ENCODE assay signal across 8 mouse cellular contexts in the genomic region with DNA sequence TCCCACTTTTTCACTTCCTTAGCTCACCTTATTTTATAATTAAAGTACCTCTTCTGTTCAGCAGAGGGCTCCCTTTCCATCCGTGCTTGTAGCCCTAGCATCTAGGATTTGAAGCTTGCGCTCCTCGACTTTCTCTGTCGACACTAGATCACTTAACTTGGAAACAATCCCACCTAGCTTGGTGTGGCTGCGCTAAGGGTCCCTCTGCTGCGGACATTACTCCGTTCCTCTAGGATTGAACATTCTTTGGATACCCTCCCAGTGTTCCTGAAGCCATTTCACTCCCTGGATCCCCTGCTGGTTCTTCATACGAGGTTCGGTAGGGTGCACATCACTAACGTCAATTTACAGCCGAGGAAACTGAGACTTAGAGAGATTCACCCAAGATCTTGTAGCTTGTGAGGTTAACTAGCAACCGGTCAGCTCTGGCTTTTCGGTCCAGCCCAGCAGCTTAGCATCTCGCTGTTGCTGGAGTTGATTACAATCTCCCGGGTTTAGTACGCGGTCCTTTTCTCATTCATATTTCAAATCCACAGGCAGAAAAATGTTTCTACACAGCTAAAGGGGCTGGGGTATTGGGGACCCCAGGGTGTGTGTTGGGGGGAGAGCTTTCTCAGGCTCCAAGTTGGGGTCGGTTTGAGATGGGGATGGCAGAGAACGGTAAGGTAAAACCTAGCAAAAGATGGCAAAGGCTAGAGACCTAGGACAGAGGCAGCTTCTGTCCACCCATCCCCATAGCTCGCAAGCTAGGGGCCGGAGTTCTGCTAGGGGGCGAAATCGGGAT. TPM values are rescaled to one million over a fixed set of nuclear protein-coding genes. Genes with fewer than 3 reads are reported as not detected.
A peak's percentile ranks its signal among the peaks of the same experiment; 100 is the strongest.
DNase-seq lines count a peak whose midpoint lies in the region; ATAC-seq lines count a peak whose summit lies in the region.

No protein-coding gene starts in this region.

- 0 out of 2 replicates have a peak, but pooled peaks have one; percentile 35 for ATAC-seq in heart, embryonic 11.5 days (replicated peaks; ENCODE audit: insufficient number of reproducible peaks, low FRiP score, low TSS enrichment)
- ATAC-seq in kidney, embryonic 14.5 days (ENCODE audit: low FRiP score, low TSS enrichment) = 0 out of 2 replicates have a peak, but pooled peaks have one; percentile 12
- no peak; the same call in 1 of the 2 replicates for ATAC-seq in liver, embryonic 11.5 days (replicated peaks; ENCODE audit: low FRiP score)
- peak; percentile 45; the same call in 1 of the 2 replicates for ATAC-seq in neural tube, embryonic 13.5 days (ENCODE audit: low read depth)

- H3K9me3 ChIP-seq in heart, embryonic 11.5 days (replicated peaks; ENCODE audit: control insufficient read depth, low read length) = no peaks in the 10 kb centered on the region
- no peaks in the 10 kb centered on the region for H3K9me3 ChIP-seq in kidney, embryonic 14.5 days (ENCODE audit: control insufficient read depth, low read length)
- H3K9me3 ChIP-seq in liver, embryonic 11.5 days (ENCODE audit: control insufficient read depth, low read length) = no peaks in the 10 kb centered on the region
- no peaks in the 10 kb centered on the region for H3K9me3 ChIP-seq in neural tube, embryonic 13.5 days

- peak; percentile 30 for DNase-seq in gastrocnemius, adult 18-20 months (ENCODE audit: low spot score)
- DNase-seq in gastrocnemius, adult 8-10 months (ENCODE audit: low spot score in 2 of 2) = no peak
- peak; percentile 85 for DNase-seq in embryo, embryonic 10 days (ENCODE audit: low spot score)
- peak; percentile 39 for DNase-seq in liver, embryonic 11.5 days (ENCODE audit: low spot score)
- no peak for DNase-seq in thymus, postnatal 4 days

- H3K4me2 ChIP-seq in heart, embryonic 11.5 days = peak overlapping the region; percentile 99
- peak overlapping the region; percentile 94 for H3K4me2 ChIP-seq in kidney, embryonic 14.5 days (replicated peaks; ENCODE audit: low read depth, low read length)
- peak overlapping the region; percentile 69 for H3K4me2 ChIP-seq in liver, embryonic 11.5 days
- peak overlapping the region; percentile 89 for H3K4me2 ChIP-seq in neural tube, embryonic 13.5 days

- peak overlapping the region; percentile 58; the same call in 1 of the 2 replicates for H3K9ac ChIP-seq in heart, embryonic 11.5 days (ENCODE audit: low read depth, low read length)
- H3K9ac ChIP-seq in kidney, embryonic 14.5 days (ENCODE audit: low read depth, low read length) = 0 out of 2 replicates have a peak overlapping the region, but pooled peaks have one; percentile 28
- no peak overlapping the region for H3K9ac ChIP-seq in liver, embryonic 11.5 days (ENCODE audit: low read depth, low read length)
- peak overlapping the region; percentile 87 for H3K9ac ChIP-seq in neural tube, embryonic 13.5 days

- WGBS in heart, embryonic 11.5 days (ENCODE audit: insufficient replicate concordance) = under 1% methylated on average over 23 of the region's 23 CpGs
- WGBS in kidney, embryonic 14.5 days = 1% methylated on average over 23 of the region's 23 CpGs
- WGBS in liver, embryonic 11.5 days = 2% methylated on average over 23 of the region's 23 CpGs
- WGBS in neural tube, embryonic 13.5 days = under 1% methylated on average over 23 of the region's 23 CpGs

- H3K36me3 ChIP-seq in heart, embryonic 11.5 days (ENCODE audit: control insufficient read depth, insufficient read depth, low read length) = no peaks in the 10 kb centered on the region
- H3K36me3 ChIP-seq in kidney, embryonic 14.5 days (ENCODE audit: control insufficient read depth, insufficient read depth, low read length) = no peaks in the 10 kb centered on the region
- no peaks in the 10 kb centered on the region for H3K36me3 ChIP-seq in liver, embryonic 11.5 days (ENCODE audit: control insufficient read depth, insufficient read depth, low read length)
- no peaks in the 10 kb centered on the region for H3K36me3 ChIP-seq in neural tube, embryonic 13.5 days

- H3K27me3 ChIP-seq in heart, embryonic 11.5 days (ENCODE audit: control insufficient read depth, insufficient read depth, low read length) = peaks cover 72% of the 10 kb centered on the region
- peaks cover 32% of the 10 kb centered on the region for H3K27me3 ChIP-seq in kidney, embryonic 14.5 days (ENCODE audit: control insufficient read depth, insufficient read depth, low read length)
- H3K27me3 ChIP-seq in liver, embryonic 11.5 days (replicated peaks; ENCODE audit: control insufficient read depth, insufficient read depth, low read length) = peaks cover 80% of the 10 kb centered on the region
- H3K27me3 ChIP-seq in neural tube, embryonic 13.5 days = peaks cover 20% of the 10 kb centered on the region

- H3K4me3 ChIP-seq in heart, embryonic 11.5 days (ENCODE audit: low read depth, low read length) = peak overlapping the region; percentile 62
- peak overlapping the region; percentile 62 for H3K4me3 ChIP-seq in kidney, embryonic 14.5 days (ENCODE audit: low read length)
- peak overlapping the region; percentile 47 for H3K4me3 ChIP-seq in liver, embryonic 11.5 days (ENCODE audit: low read depth, low read length)
- peak overlapping the region; percentile 65 for H3K4me3 ChIP-seq in neural tube, embryonic 13.5 days

- peaks cover 13% of the 10 kb centered on the region for H3K4me1 ChIP-seq in heart, embryonic 11.5 days (ENCODE audit: control insufficient read depth, insufficient read depth, low read length)
- H3K4me1 ChIP-seq in kidney, embryonic 14.5 days (ENCODE audit: control insufficient read depth, insufficient read depth, low read length) = peaks cover 7% of the 10 kb centered on the region; the same call in 1 of the 2 replicates
- no peaks in the 10 kb centered on the region for H3K4me1 ChIP-seq in liver, embryonic 11.5 days (replicated peaks; ENCODE audit: control insufficient read depth, insufficient read depth, low read length)
- peaks cover 45% of the 10 kb centered on the region for H3K4me1 ChIP-seq in neural tube, embryonic 13.5 days (replicated peaks)

- no peak overlapping the region for H3K27ac ChIP-seq in heart, embryonic 11.5 days (ENCODE audit: low read depth, low read length)
- no peak overlapping the region for H3K27ac ChIP-seq in kidney, embryonic 14.5 days (ENCODE audit: low read depth, low read length)
- no peak overlapping the region for H3K27ac ChIP-seq in liver, embryonic 11.5 days (ENCODE audit: low read depth, low read length)
- H3K27ac ChIP-seq in neural tube, embryonic 13.5 days (replicated peaks) = peak overlapping the region; percentile 85

RNA-seq across cellular contexts. Expression of gene Sema5b, which starts 0.4 kb away (rescaled TPM):
- under 1 TPM; 0.23 to 0.24 TPM for total RNA-seq in gastrocnemius, adult 18-20 months (2021)
- under 1 TPM in 3 of 4 experiments, not detected in 1; 0.05 to 0.13 (median 0.07) TPM for total RNA-seq in gastrocnemius, adult 8-10 months (2022)
- 2.6 and 2.9 TPM in 2 replicates for polyA plus RNA-seq in heart, embryonic 11.5 days (2014; fragmentation: Nextera tagmentation; extraction: Ambion mirVana)
- 4.9 and 8.4 TPM in 2 replicates for polyA plus RNA-seq in kidney, embryonic 14.5 days (2014; fragmentation: Nextera tagmentation; extraction: Ambion mirVana)
- polyA plus RNA-seq in liver, embryonic 11.5 days (2014; fragmentation: Nextera tagmentation; extraction: Ambion mirVana) = 0.88 and 1.4 TPM in 2 replicates
- 24.0 and 27.4 TPM in 2 replicates for polyA plus RNA-seq in neural tube, embryonic 13.5 days (2015; fragmentation: Nextera tagmentation; extraction: Ambion mirVana)

RNA-seq across cellular contexts. Expression of gene Pdia5, which starts 49.9 kb away (rescaled TPM):
- 1 to 10 TPM; 1.9 to 2.0 TPM for total RNA-seq in gastrocnemius, adult 18-20 months (2021)
- total RNA-seq in gastrocnemius, adult 8-10 months (2022) = 1 to 10 TPM; 1.1 to 1.6 (median 1.4) TPM
- polyA plus RNA-seq in heart, embryonic 11.5 days (2014; fragmentation: Nextera tagmentation; extraction: Ambion mirVana) = 12.9 and 15.0 TPM in 2 replicates
- polyA plus RNA-seq in kidney, embryonic 14.5 days (2014; fragmentation: Nextera tagmentation; extraction: Ambion mirVana) = 20.8 and 29.5 TPM in 2 replicates
- polyA plus RNA-seq in liver, embryonic 11.5 days (2014; fragmentation: Nextera tagmentation; extraction: Ambion mirVana) = 22.6 and 24.6 TPM in 2 replicates
- polyA plus RNA-seq in neural tube, embryonic 13.5 days (2015; fragmentation: Nextera tagmentation; extraction: Ambion mirVana) = 20.3 and 22.7 TPM in 2 replicates

Comparison
In these comparisons a context has a peak if more than half of its experiments do, and no peak if none do; other contexts are left out.
1. DNase-seq: peak in gastrocnemius, adult 18-20 months (single experiment), embryo, embryonic 10 days (single experiment) and liver, embryonic 11.5 days (single experiment); none in gastrocnemius, adult 8-10 months (0 of 2) and thymus, postnatal 4 days (single experiment).
2. Peak in every context shown above with its lines, with median percentiles within 50 percentile points of each other: H3K4me2 ChIP-seq and H3K4me3 ChIP-seq.